Mouse (Mus musculus): ENCODE data around the gene Ascc1.

Ascc1 gene

GRCm38 (mm10) chr10:60019299-60019698 is 16.7 kb downstream of the Ascc1 start:
- DNase-seq (ENCODE audit: low spot score): no peak

GRCm38 (mm10) chr10:60023751-60024150 is 21.1 kb downstream of the Ascc1 start:
- DNase-seq (ENCODE audit: low spot score): no peak

- DNase-seq (ENCODE audit: low spot score): no peak
Measured at GRCm38 (mm10) chr10:60026759-60027395, 24.3 kb downstream of the Ascc1 start.

- no peak for DNase-seq (ENCODE audit: low spot score)
Measured at GRCm38 (mm10) chr10:60027619-60028084, 25.0 kb downstream of the Ascc1 start.

- no peak for DNase-seq (ENCODE audit: low spot score)
Measured at GRCm38 (mm10) chr10:60028181-60028580, 25.6 kb downstream of the Ascc1 start.

GRCm38 (mm10) chr10:60028979-60029378 is 26.4 kb downstream of the Ascc1 start:
- DNase-seq (ENCODE audit: low spot score): peak; percentile 24

- DNase-seq (ENCODE audit: low spot score): no peak
Measured at GRCm38 (mm10) chr10:60029387-60029786, 26.8 kb downstream of the Ascc1 start.

- no peak for DNase-seq (ENCODE audit: low spot score)
Measured at GRCm38 (mm10) chr10:60031562-60031961, 29.0 kb downstream of the Ascc1 start.

GRCm38 (mm10) chr10:60031985-60032384 is 29.4 kb downstream of the Ascc1 start:
- DNase-seq (ENCODE audit: low spot score): no peak

- DNase-seq (ENCODE audit: low spot score): no peak
Measured at GRCm38 (mm10) chr10:60032622-60033021, 30.0 kb downstream of the Ascc1 start.

GRCm38 (mm10) chr10:60033064-60033463 is 30.5 kb downstream of the Ascc1 start:
- no peak for DNase-seq (ENCODE audit: low spot score)

- no peak for DNase-seq (ENCODE audit: low spot score)
Measured at GRCm38 (mm10) chr10:60034621-60035020, 32.0 kb downstream of the Ascc1 start.

- DNase-seq (ENCODE audit: low spot score): no peak
Measured at GRCm38 (mm10) chr10:60035744-60036143, 33.1 kb downstream of the Ascc1 start.

- no peak for DNase-seq (ENCODE audit: low spot score)
Measured at GRCm38 (mm10) chr10:60042350-60042922, 39.8 kb downstream of the Ascc1 start.

GRCm38 (mm10) chr10:60046696-60047095 is 44.1 kb downstream of the Ascc1 start:
- peak; percentile 53 for DNase-seq (ENCODE audit: low spot score)

GRCm38 (mm10) chr10:60050581-60050980 is 48.0 kb downstream of the Ascc1 start:
- DNase-seq (ENCODE audit: low spot score): no peak

GRCm38 (mm10) chr10:60053073-60053472 is 50.5 kb downstream of the Ascc1 start:
- no peak for DNase-seq (ENCODE audit: low spot score)

GRCm38 (mm10) chr10:60062173-60062572 is 59.6 kb downstream of the Ascc1 start:
- no peak for DNase-seq (ENCODE audit: low spot score)

GRCm38 (mm10) chr10:60062931-60063330 is 60.3 kb downstream of the Ascc1 start:
- DNase-seq (ENCODE audit: low spot score): no peak

- DNase-seq (ENCODE audit: low spot score): no peak
Measured at GRCm38 (mm10) chr10:60066524-60066923, 63.9 kb downstream of the Ascc1 start.

- no peak for DNase-seq (ENCODE audit: low spot score)
Measured at GRCm38 (mm10) chr10:60075159-60075558, 72.6 kb downstream of the Ascc1 start.

- no peak for DNase-seq (ENCODE audit: low spot score)
Measured at GRCm38 (mm10) chr10:60077226-60077625, 74.6 kb downstream of the Ascc1 start.

- DNase-seq (ENCODE audit: low spot score): no peak
Measured at GRCm38 (mm10) chr10:60077736-60078560, 75.3 kb downstream of the Ascc1 start.
